Mouse (Mus musculus) ovary, postnatal 14 days (tissue): ENCODE data around the gene Mkln1.

ENCODE experiments used
- DNase-seq: peaks from one replicate; pipeline ENCODE4 v3.0.0; 2022; ENCODE audit warnings: low spot score

Mkln1 gene

GRCm38 (mm10) chr6:31517681-31518337 lies 119.3 kb downstream of the Mkln1 start:
- no peak for DNase-seq

GRCm38 (mm10) chr6:31518338-31518698 lies 119.8 kb downstream of the Mkln1 start:
- DNase-seq, result no peak

- no peak for DNase-seq
Measured at GRCm38 (mm10) chr6:31519001-31519471, 120.5 kb downstream of the Mkln1 start.

- DNase-seq, result no peak
Measured at GRCm38 (mm10) chr6:31520486-31521215, 122.1 kb downstream of the Mkln1 start.

- DNase-seq, result no peak
Measured at GRCm38 (mm10) chr6:31521491-31522355, 123.2 kb downstream of the Mkln1 start.

GRCm38 (mm10) chr6:31522478-31522877 lies 123.9 kb downstream of the Mkln1 start:
- DNase-seq, result no peak

GRCm38 (mm10) chr6:31523039-31523438 lies 124.5 kb downstream of the Mkln1 start:
- no peak for DNase-seq

GRCm38 (mm10) chr6:31523657-31524056 lies 125.1 kb downstream of the Mkln1 start:
- DNase-seq, result no peak

GRCm38 (mm10) chr6:31524121-31524520 lies 125.6 kb downstream of the Mkln1 start:
- DNase-seq, result no peak

- DNase-seq, result no peak
Measured at GRCm38 (mm10) chr6:31524647-31525046, 126.1 kb downstream of the Mkln1 start.

- peak; percentile 46 for DNase-seq
Measured at GRCm38 (mm10) chr6:31525231-31525900, 126.8 kb downstream of the Mkln1 start.

- no peak for DNase-seq
Measured at GRCm38 (mm10) chr6:31526929-31527328, 128.4 kb downstream of the Mkln1 start.

- peak; percentile 49 for DNase-seq
Measured at GRCm38 (mm10) chr6:31527897-31528296, 129.4 kb downstream of the Mkln1 start.

GRCm38 (mm10) chr6:31528339-31528738 lies 129.8 kb downstream of the Mkln1 start:
- DNase-seq, result no peak

- no peak for DNase-seq
Measured at GRCm38 (mm10) chr6:31531880-31532279, 133.3 kb downstream of the Mkln1 start.

GRCm38 (mm10) chr6:31534705-31535104 lies 136.2 kb downstream of the Mkln1 start:
- DNase-seq, result no peak

GRCm38 (mm10) chr6:31537193-31537592 lies 138.7 kb downstream of the Mkln1 start:
- DNase-seq, result no peak

GRCm38 (mm10) chr6:31538112-31538511 lies 139.6 kb downstream of the Mkln1 start:
- no peak for DNase-seq

GRCm38 (mm10) chr6:31540018-31540417 lies 141.5 kb downstream of the Mkln1 start:
- no peak for DNase-seq

- no peak for DNase-seq
Measured at GRCm38 (mm10) chr6:31544318-31544717, 145.8 kb downstream of the Mkln1 start.

GRCm38 (mm10) chr6:31549361-31550051 lies 151.0 kb downstream of the Mkln1 start:
- DNase-seq, result peak; percentile 53
